Mouse (Mus musculus) bone marrow, adult 2 months (tissue): ENCODE measurements around the gene 2410004P03Rik.

Source experiments
- CTCF ChIP-seq: fragments of 200-500 bp; IDR thresholded peaks from 2 replicates; pipeline ENCODE4 v1.5.1; 2011; ENCODE audit warnings: low read length, control low read depth; ENCODE audit not compliant: control insufficient read depth, insufficient read depth
- POLR2A ChIP-seq: fragments of 200-500 bp; IDR thresholded peaks from 2 replicates; pipeline ENCODE4 v1.6.1; 2011; ENCODE audit warnings: low read depth, mild to moderate bottlenecking, control low read depth, low read length, borderline replicate concordance; ENCODE audit not compliant: control insufficient read depth

DNA sequence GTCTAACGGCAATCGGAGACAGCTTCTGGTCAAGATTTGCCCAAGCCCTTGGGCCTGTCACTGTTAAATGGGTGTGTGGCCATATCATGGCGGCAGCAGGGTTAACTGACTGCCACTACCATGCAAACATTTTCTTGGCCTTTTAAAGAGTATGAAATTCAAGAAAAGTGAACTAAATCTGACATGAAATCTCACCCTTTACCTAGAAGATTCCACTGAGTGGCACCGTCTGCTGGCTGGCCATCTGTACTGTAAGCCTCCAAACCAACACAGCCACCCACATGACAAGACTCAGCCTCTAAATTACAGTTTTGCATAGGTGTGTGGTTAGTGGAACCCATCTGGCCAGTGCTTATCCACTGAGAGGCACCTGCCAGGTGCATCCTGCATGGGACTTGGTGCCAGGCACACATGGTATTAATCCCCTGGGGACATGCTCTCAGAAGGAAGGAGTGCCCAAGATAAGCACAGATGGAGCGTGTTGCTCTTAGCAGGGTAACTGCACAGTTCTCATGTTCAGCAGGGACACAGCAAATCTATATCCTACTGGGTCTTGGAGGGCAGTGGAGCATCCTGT is 14.6 kb downstream of the 2410004P03Rik start:
- TF ChIP-seq CTCF = no peak
- TF ChIP-seq POLR2A = no peak
